Mouse (Mus musculus): Measurements from ENCODE around the gene Cct4.

- no peak for TF ChIP-seq CTCF (IDR thresholded peaks at IDR 0.05; ENCODE audit: borderline replicate concordance, insufficient read depth, low read depth, low read length)
- TF ChIP-seq POLR2A (IDR thresholded peaks at IDR 0.05; ENCODE audit: borderline replicate concordance, insufficient read depth, low read length): no peak
These were observed 27.6 kb downstream of the Cct4 start for GRCm38 (mm10) chr11:23017943-23018342.

All from cerebellum, adult 2 months (tissue).